Mouse (Mus musculus): ENCODE data around the gene Slain1. TPM values are rescaled to one million over a fixed set of nuclear protein-coding genes. Genes with fewer than 3 reads are reported as not detected.

The Slain1 gene
- polyA plus RNA-seq, 1 experiment: 92.3 TPM

DNA sequence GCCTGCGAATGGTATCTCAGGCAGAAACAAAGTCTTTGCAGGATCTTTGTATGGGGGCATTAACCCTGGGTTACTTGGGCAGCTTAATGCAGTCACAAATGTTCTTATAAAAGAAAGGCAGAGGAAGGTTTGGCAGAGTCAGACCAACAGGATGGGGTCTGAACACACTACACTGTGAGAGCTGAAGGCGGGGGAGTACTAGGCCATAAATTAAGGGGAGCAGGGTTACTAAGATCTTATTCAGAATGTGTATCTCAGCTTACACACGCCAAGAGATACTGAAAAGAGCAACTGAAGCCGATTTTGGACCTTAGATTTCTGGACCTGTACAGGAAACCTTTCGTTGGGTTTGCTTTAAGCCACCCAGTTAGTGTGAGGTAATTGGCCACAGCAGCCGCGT is 102.7 kb downstream of the Slain1 start:
- Histone ChIP-seq H3K27me3 (ENCODE audit: control insufficient read depth, insufficient read depth, low read length) (no peaks in the 10 kb centered on the region), H3K27ac (ENCODE audit: insufficient read depth, low read length) (no peak overlapping the region), H3K4me3 (replicated peaks; ENCODE audit: insufficient read depth, low read depth, low read length) (no peak overlapping the region), H3K4me1 (ENCODE audit: control insufficient read depth, insufficient read depth, low read length) (no peaks in the 10 kb centered on the region)
- 92% methylated on average over 7 of the region's 7 CpGs for WGBS
- TF ChIP-seq POLR2A (IDR thresholded peaks at IDR 0.05; ENCODE audit: borderline replicate concordance, insufficient read depth, low read length) (no peak), CTCF (IDR thresholded peaks at IDR 0.05; ENCODE audit: borderline replicate concordance, insufficient read depth, low read depth, low read length) (no peak)
- DNase-seq: no peak

DNA sequence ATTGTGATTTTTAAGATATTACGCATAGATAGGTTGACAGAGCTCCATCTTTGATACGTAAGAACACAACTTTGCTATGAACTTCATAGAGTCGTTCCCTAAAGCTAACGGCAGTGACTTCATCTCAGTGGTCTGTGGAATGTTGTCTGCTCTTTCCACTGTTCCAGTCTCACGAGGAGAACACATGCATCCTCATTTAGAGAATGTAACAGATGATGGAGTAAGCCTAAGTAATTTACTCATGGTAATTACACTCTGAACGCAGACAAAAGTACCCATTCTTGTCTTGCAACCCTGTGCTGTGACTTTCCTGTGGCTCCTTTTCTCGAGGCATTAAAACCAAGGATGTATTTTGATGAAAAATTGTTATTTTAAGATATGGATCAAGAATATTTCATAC is 104.0 kb downstream of the Slain1 start:
- 83% methylated on average over 7 of the region's 7 CpGs for WGBS
- TF ChIP-seq POLR2A (IDR thresholded peaks at IDR 0.05; ENCODE audit: borderline replicate concordance, insufficient read depth, low read length) (no peak), CTCF (IDR thresholded peaks at IDR 0.05; ENCODE audit: borderline replicate concordance, insufficient read depth, low read depth, low read length) (no peak)
- no peak for DNase-seq
- H3K27me3 ChIP-seq (ENCODE audit: control insufficient read depth, insufficient read depth, low read length): no peaks in the 10 kb centered on the region
- no peaks in the 10 kb centered on the region for H3K4me1 ChIP-seq (ENCODE audit: control insufficient read depth, insufficient read depth, low read length)
- H3K27ac ChIP-seq (ENCODE audit: insufficient read depth, low read length): no peak overlapping the region
- H3K4me3 ChIP-seq (replicated peaks; ENCODE audit: insufficient read depth, low read depth, low read length): no peak overlapping the region

DNA sequence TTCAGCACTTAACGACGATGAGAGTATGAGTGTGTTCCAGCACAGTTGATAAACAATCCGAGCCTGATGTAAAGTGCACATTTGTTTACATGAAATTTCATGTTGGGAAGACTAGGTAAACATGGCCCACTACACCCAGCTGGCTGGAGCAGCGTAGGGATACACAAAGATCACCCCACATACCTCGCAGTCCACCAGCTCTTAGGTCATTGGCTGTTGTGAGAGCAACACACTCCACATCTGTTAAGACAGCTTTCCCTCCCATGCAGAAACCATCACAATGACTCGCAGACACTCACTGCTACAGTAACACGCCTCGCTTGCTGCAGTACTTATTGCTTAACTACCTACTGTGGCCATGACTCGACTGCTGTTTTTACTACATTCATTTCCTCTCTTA is 104.4 kb downstream of the Slain1 start:
- 92% methylated on average over 9 of the region's 9 CpGs for WGBS
- TF ChIP-seq POLR2A (IDR thresholded peaks at IDR 0.05; ENCODE audit: borderline replicate concordance, insufficient read depth, low read length) (no peak), CTCF (IDR thresholded peaks at IDR 0.05; ENCODE audit: borderline replicate concordance, insufficient read depth, low read depth, low read length) (no peak)
- no peaks in the 10 kb centered on the region for H3K27me3 ChIP-seq (ENCODE audit: control insufficient read depth, insufficient read depth, low read length)
- H3K27ac ChIP-seq (ENCODE audit: insufficient read depth, low read length): no peak overlapping the region
- no peak overlapping the region for H3K4me3 ChIP-seq (replicated peaks; ENCODE audit: insufficient read depth, low read depth, low read length)
- DNase-seq: no peak
- no peaks in the 10 kb centered on the region for H3K4me1 ChIP-seq (ENCODE audit: control insufficient read depth, insufficient read depth, low read length)

Other genes with a start within 250 kb of the Slain1 start
- gene Scel, start 136.9 kb upstream of the Slain1 start, polyA plus RNA-seq (2012; rRNA removed): 0.87 and 0.98 TPM in 2 replicates
- 49.0 and 53.5 TPM in 2 replicates for gene Ednrb, start 194.2 kb downstream of the Slain1 start, polyA plus RNA-seq (2012; rRNA removed)